Mouse (Mus musculus) C2C12 (cell line): ENCODE measurements at regions not wholly inside any gene's neighbourhood (a gene's known extent, or its start where the extent isn't known, plus 50 kb on each side); places are given as distances from the start of the nearest gene placed in this dataset.

Experiments used
- CEBPB ChIP-seq: IDR thresholded peaks from one replicate; pipeline ENCODE4 v1.6.1; 2011; ENCODE audit warnings: low read depth, mild to moderate bottlenecking, control low read depth, moderate library complexity
- CTCF ChIP-seq: IDR thresholded peaks from one replicate; pipeline ENCODE4 v1.5.1; 2011; ENCODE audit not compliant: control insufficient read depth, insufficient read depth, insufficient read length
- MAX ChIP-seq: IDR thresholded peaks from one replicate; pipeline ENCODE4 v1.6.1; 2011; ENCODE audit warnings: mild to moderate bottlenecking, control low read depth
- MYOG ChIP-seq: IDR thresholded peaks from one replicate; pipeline ENCODE4 v1.6.1; 2011; ENCODE audit not compliant: control insufficient read depth, insufficient read length; ENCODE audit errors: extremely low read depth

- TF ChIP-seq CTCF (no peak), CEBPB (no peak), MAX (no peak), MYOG (no peak)
Observed at GRCm38 (mm10) chr10:43727746-43728145, 149.7 kb downstream of the Cd24a start.
